ENCODE assay signal across 1 mouse cellular context in the genomic region with DNA sequence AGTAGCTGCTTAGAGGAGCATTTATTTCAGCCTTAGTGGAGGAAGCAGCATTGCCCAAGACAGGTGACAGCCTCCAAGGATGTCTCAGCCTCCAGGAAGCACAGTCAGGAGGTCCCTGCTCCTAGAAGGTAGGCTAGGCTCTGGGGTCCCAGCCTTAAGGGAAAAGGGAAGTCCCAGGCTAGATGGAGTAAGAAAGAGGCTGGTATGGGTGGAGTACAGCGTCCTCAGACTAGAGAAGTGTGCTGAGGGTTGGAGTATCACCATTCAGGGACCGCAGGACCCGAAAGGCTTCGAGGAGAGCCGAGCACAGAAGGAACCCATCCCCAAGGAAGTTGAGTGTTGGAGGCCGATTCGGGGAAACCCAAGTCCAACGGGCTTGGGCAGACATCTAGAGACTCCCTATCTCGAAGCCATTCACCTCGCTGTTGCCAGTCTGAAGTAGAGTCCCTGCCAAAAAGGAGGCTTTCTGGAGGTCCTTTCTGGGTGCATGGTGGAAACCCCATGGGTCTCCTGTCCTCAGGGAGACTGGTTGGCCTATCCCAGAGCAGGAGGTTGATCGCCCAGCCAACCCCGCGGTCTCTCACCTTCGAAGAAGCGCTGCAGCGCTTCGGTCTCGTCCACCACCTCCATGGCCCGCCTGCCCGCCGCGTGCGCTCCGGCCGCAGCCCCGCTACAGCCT.
TF ChIP-seq lines count a peak whose summit lies in the region.

No protein-coding gene starts in this region.

TF ChIP-seq in CH12.LX, 34 proteins besides CTCF, POLR2A, EP300 and RAD21:
- no peak for TF ChIP-seq MAFK (IDR thresholded peaks at IDR 0.05; ENCODE audit: insufficient replicate concordance, low read length)
- no peak for TF ChIP-seq SIN3A (IDR thresholded peaks at IDR 0.05; ENCODE audit: low read length)
